Mouse (Mus musculus): ENCODE measurements around the gene Pter. TPM values are rescaled to one million over a fixed set of nuclear protein-coding genes. Genes with fewer than 3 reads are reported as not detected.
A peak's percentile ranks its signal among the peaks of the same experiment; 100 is the strongest.

Pter gene
- total RNA-seq, 2 experiments from 2014 or later, result 22.5 to 23.8 TPM

GRCm38 (mm10) chr2:13000026-13000425 is 76.2 kb downstream of the Pter start:
- ATAC-seq (replicated peaks; ENCODE audit: poor library complexity, severe bottlenecking), result no peak

GRCm38 (mm10) chr2:13008433-13008832 is 84.6 kb downstream of the Pter start:
- ATAC-seq (replicated peaks; ENCODE audit: poor library complexity, severe bottlenecking), result no peak

- ATAC-seq (replicated peaks; ENCODE audit: poor library complexity, severe bottlenecking), result no peak
These were observed 85.6 kb downstream of the Pter start for GRCm38 (mm10) chr2:13009261-13009972.

- ATAC-seq (replicated peaks; ENCODE audit: poor library complexity, severe bottlenecking), result 0 out of 2 replicates have a peak, but pooled peaks have one; percentile 5
These were observed 86.2 kb downstream of the Pter start for GRCm38 (mm10) chr2:13010030-13010459.

- ATAC-seq (replicated peaks; ENCODE audit: poor library complexity, severe bottlenecking), result peak; percentile 23
These were observed 86.9 kb downstream of the Pter start for GRCm38 (mm10) chr2:13010460-13011341.

GRCm38 (mm10) chr2:13011472-13011871 is 87.6 kb downstream of the Pter start, which contains the start of gene C1ql3:
C1ql3 (minus strand) TSS chr2:13011806.
- peak; percentile 13; the same call in 1 of the 2 replicates for ATAC-seq (replicated peaks; ENCODE audit: poor library complexity, severe bottlenecking)

- ATAC-seq (replicated peaks; ENCODE audit: poor library complexity, severe bottlenecking), result no peak
These were observed 88.1 kb downstream of the Pter start for GRCm38 (mm10) chr2:13011973-13012372.

GRCm38 (mm10) chr2:13018382-13018781 is 94.5 kb downstream of the Pter start:
- no peak for ATAC-seq (replicated peaks; ENCODE audit: poor library complexity, severe bottlenecking)

GRCm38 (mm10) chr2:13018861-13019260 is 95.0 kb downstream of the Pter start:
- ATAC-seq (replicated peaks; ENCODE audit: poor library complexity, severe bottlenecking), result no peak

- ATAC-seq (replicated peaks; ENCODE audit: poor library complexity, severe bottlenecking), result no peak
These were observed 114.9 kb downstream of the Pter start for GRCm38 (mm10) chr2:13038772-13039171.

GRCm38 (mm10) chr2:13039785-13040184 is 115.9 kb downstream of the Pter start:
- no peak for ATAC-seq (replicated peaks; ENCODE audit: poor library complexity, severe bottlenecking)

GRCm38 (mm10) chr2:13044555-13044954 is 120.7 kb downstream of the Pter start:
- no peak for ATAC-seq (replicated peaks; ENCODE audit: poor library complexity, severe bottlenecking)

GRCm38 (mm10) chr2:13048649-13049048 is 124.8 kb downstream of the Pter start:
- no peak for ATAC-seq (replicated peaks; ENCODE audit: poor library complexity, severe bottlenecking)

Other genes with a start within 250 kb of the Pter start
- gene C1ql3, start 87.8 kb downstream of the Pter start, total RNA-seq (2014; fragmentation: Nextera tagmentation), result not detected in 2 replicates
- not detected in 2 replicates for gene C1ql3, start 87.8 kb downstream of the Pter start, total RNA-seq (2017)